8 mouse cellular contexts compared by ENCODE assay signal in genomic region chr11:54903339-54903738, GRCm38 (mm10). TPM values are rescaled to one million over a fixed set of nuclear protein-coding genes. Genes with fewer than 3 reads are reported as not detected.
DNase-seq lines count a peak whose midpoint lies in the region; ATAC-seq and TF ChIP-seq lines count a peak whose summit lies in the region.

No protein-coding gene starts in this region.

- H3K27me3 ChIP-seq in lung, embryonic 14.5 days (ENCODE audit: insufficient read depth, low read length) = no peaks in the 10 kb centered on the region
- H3K27me3 ChIP-seq in forebrain, embryonic 13.5 days = no peaks in the 10 kb centered on the region
- H3K27me3 ChIP-seq in limb, embryonic 12.5 days = peaks cover 16% of the 10 kb centered on the region
- H3K27me3 ChIP-seq in neural tube, embryonic 15.5 days (replicated peaks) = no peaks in the 10 kb centered on the region

- DNase-seq in lung, embryonic 14.5 days = no peak
- DNase-seq in lung, postnatal 36 days = no peak
- no peak for DNase-seq in natural killer cell, adult 2 months (ENCODE audit: low spot score in 2 of 2)
- DNase-seq in gastrocnemius, adult 8-10 months (ENCODE audit: low spot score in 2 of 2) = no peak

- peak overlapping the region; percentile 78 for H3K4me2 ChIP-seq in lung, embryonic 14.5 days
- peak overlapping the region; percentile 90 for H3K4me2 ChIP-seq in forebrain, embryonic 13.5 days
- H3K4me2 ChIP-seq in limb, embryonic 12.5 days = peak overlapping the region; percentile 81
- H3K4me2 ChIP-seq in neural tube, embryonic 15.5 days = peak overlapping the region; percentile 88

- TF ChIP-seq CTCF in lung, embryonic 14.5 days (IDR thresholded peaks at IDR 0.05; ENCODE audit: low read depth) = no peak

- peaks cover 6% of the 10 kb centered on the region; the same call in 1 of the 2 replicates for H3K4me1 ChIP-seq in lung, embryonic 14.5 days (ENCODE audit: insufficient read depth)
- H3K4me1 ChIP-seq in forebrain, embryonic 13.5 days = peaks cover 12% of the 10 kb centered on the region; the same call in 1 of the 2 replicates
- peaks cover 9% of the 10 kb centered on the region; the same call in 1 of the 2 replicates for H3K4me1 ChIP-seq in limb, embryonic 12.5 days (replicated peaks)
- peaks cover 14% of the 10 kb centered on the region for H3K4me1 ChIP-seq in neural tube, embryonic 15.5 days

- peak overlapping the region; percentile 51 for H3K9ac ChIP-seq in lung, embryonic 14.5 days
- H3K9ac ChIP-seq in forebrain, embryonic 13.5 days = peak overlapping the region; percentile 65; the same call in 1 of the 2 replicates
- H3K9ac ChIP-seq in limb, embryonic 12.5 days (replicated peaks) = no peak overlapping the region; the same call in 1 of the 2 replicates
- peak overlapping the region; percentile 57; the same call in 1 of the 2 replicates for H3K9ac ChIP-seq in neural tube, embryonic 15.5 days (replicated peaks)

- H3K9me3 ChIP-seq in lung, embryonic 14.5 days (ENCODE audit: low read depth, low read length) = no peaks in the 10 kb centered on the region
- H3K9me3 ChIP-seq in forebrain, embryonic 13.5 days (replicated peaks) = no peaks in the 10 kb centered on the region
- H3K9me3 ChIP-seq in limb, embryonic 12.5 days = no peaks in the 10 kb centered on the region
- H3K9me3 ChIP-seq in neural tube, embryonic 15.5 days (replicated peaks) = no peaks in the 10 kb centered on the region

- peak overlapping the region; percentile 34; the same call in 1 of the 2 replicates for H3K27ac ChIP-seq in lung, embryonic 14.5 days (ENCODE audit: low read depth)
- H3K27ac ChIP-seq in forebrain, embryonic 13.5 days = no peak overlapping the region
- no peak overlapping the region for H3K27ac ChIP-seq in limb, embryonic 12.5 days
- H3K27ac ChIP-seq in neural tube, embryonic 15.5 days (replicated peaks) = no peak overlapping the region

- 0 out of 2 replicates have a peak, but pooled peaks cover 10% of the 10 kb centered on the region for H3K36me3 ChIP-seq in lung, embryonic 14.5 days (ENCODE audit: insufficient read depth)
- H3K36me3 ChIP-seq in forebrain, embryonic 13.5 days (ENCODE audit: poor library complexity, severe bottlenecking) = no peaks in the 10 kb centered on the region
- H3K36me3 ChIP-seq in limb, embryonic 12.5 days = peaks cover 3% of the 10 kb centered on the region; the same call in 1 of the 2 replicates
- H3K36me3 ChIP-seq in neural tube, embryonic 15.5 days = no peaks in the 10 kb centered on the region

- 62% methylated on average over 5 of the region's 5 CpGs for WGBS in lung, embryonic 14.5 days
- 75% methylated on average over 5 of the region's 5 CpGs for WGBS in forebrain, embryonic 13.5 days
- WGBS in limb, embryonic 12.5 days = 72% methylated on average over 5 of the region's 5 CpGs
- WGBS in neural tube, embryonic 15.5 days = 79% methylated on average over 5 of the region's 5 CpGs

- peak overlapping the region; percentile 49 for H3K4me3 ChIP-seq in lung, embryonic 14.5 days (ENCODE audit: low read depth, low read length)
- H3K4me3 ChIP-seq in forebrain, embryonic 13.5 days = peak overlapping the region; percentile 49
- peak overlapping the region; percentile 46 for H3K4me3 ChIP-seq in limb, embryonic 12.5 days (replicated peaks)
- peak overlapping the region; percentile 53 for H3K4me3 ChIP-seq in neural tube, embryonic 15.5 days (replicated peaks)

- no peak for ATAC-seq in lung, embryonic 14.5 days (ENCODE audit: insufficient read depth)
- ATAC-seq in forebrain, embryonic 13.5 days = no peak
- ATAC-seq in limb, embryonic 12.5 days (ENCODE audit: insufficient number of reproducible peaks, insufficient read depth, low FRiP score, low TSS enrichment, low read depth) = no peak
- ATAC-seq in neural tube, embryonic 15.5 days (ENCODE audit: low FRiP score) = no peak
- ATAC-seq in megakaryocyte-erythroid progenitor cell, adult 5-6 weeks (replicated peaks; ENCODE audit: low FRiP score, low TSS enrichment, poor library complexity, severe bottlenecking) = no peak

RNA-seq across cellular contexts. Expression of gene Gpx3, which starts 1.1 kb away (rescaled TPM):
- 144 and 164 TPM in 2 replicates for polyA plus RNA-seq in lung, embryonic 14.5 days (2014; fragmentation: Nextera tagmentation; extraction: Ambion mirVana)
- polyA plus RNA-seq in forebrain, embryonic 13.5 days (2015; fragmentation: Nextera tagmentation; extraction: Ambion mirVana) = 17.9 and 20.8 TPM in 2 replicates
- polyA plus RNA-seq in limb, embryonic 12.5 days (2016; fragmentation: Nextera tagmentation; extraction: Ambion mirVana) = 31.0 and 36.4 TPM in 2 replicates
- 69.2 and 82.4 TPM in 2 replicates for polyA plus RNA-seq in neural tube, embryonic 15.5 days (2015; fragmentation: Nextera tagmentation; extraction: Ambion mirVana)
- 100 to 1,000 TPM in 2 of 4 experiments, 10 to 100 TPM in 2; 56.1 to 401 (median 118) TPM for total RNA-seq in gastrocnemius, adult 8-10 months (2022)
- 3.2 TPM in 1 of 2 replicates, not detected in the other for total RNA-seq in megakaryocyte-erythroid progenitor cell, adult 5-6 weeks (2014; fragmentation: Nextera tagmentation)
- total RNA-seq in megakaryocyte-erythroid progenitor cell, adult 5-6 weeks (2017) = not detected in 2 replicates

RNA-seq across cellular contexts. Expression of gene Hint1, which starts 37.2 kb away (rescaled TPM):
- 690 and 743 TPM in 2 replicates for polyA plus RNA-seq in lung, embryonic 14.5 days (2014; fragmentation: Nextera tagmentation; extraction: Ambion mirVana)
- 829 and 971 TPM in 2 replicates for polyA plus RNA-seq in forebrain, embryonic 13.5 days (2015; fragmentation: Nextera tagmentation; extraction: Ambion mirVana)
- 678 and 697 TPM in 2 replicates for polyA plus RNA-seq in limb, embryonic 12.5 days (2016; fragmentation: Nextera tagmentation; extraction: Ambion mirVana)
- 794 and 878 TPM in 2 replicates for polyA plus RNA-seq in neural tube, embryonic 15.5 days (2015; fragmentation: Nextera tagmentation; extraction: Ambion mirVana)
- total RNA-seq in gastrocnemius, adult 8-10 months (2022) = 100 to 1,000 TPM; 154 to 257 (median 186) TPM
- total RNA-seq in megakaryocyte-erythroid progenitor cell, adult 5-6 weeks (2014; fragmentation: Nextera tagmentation) = 531 and 641 TPM in 2 replicates
- 368 and 454 TPM in 2 replicates for total RNA-seq in megakaryocyte-erythroid progenitor cell, adult 5-6 weeks (2017)

RNA-seq across cellular contexts. Expression of gene Lyrm7, which starts 42.6 kb away (rescaled TPM):
- 7.9 and 8.0 TPM in 2 replicates for polyA plus RNA-seq in lung, embryonic 14.5 days (2014; fragmentation: Nextera tagmentation; extraction: Ambion mirVana)
- 11.6 and 12.5 TPM in 2 replicates for polyA plus RNA-seq in forebrain, embryonic 13.5 days (2015; fragmentation: Nextera tagmentation; extraction: Ambion mirVana)
- 6.1 and 14.0 TPM in 2 replicates for polyA plus RNA-seq in limb, embryonic 12.5 days (2016; fragmentation: Nextera tagmentation; extraction: Ambion mirVana)
- polyA plus RNA-seq in neural tube, embryonic 15.5 days (2015; fragmentation: Nextera tagmentation; extraction: Ambion mirVana) = 10.5 and 11.8 TPM in 2 replicates
- 10 to 100 TPM; 15.1 to 22.3 (median 19.5) TPM for total RNA-seq in gastrocnemius, adult 8-10 months (2022)
- total RNA-seq in megakaryocyte-erythroid progenitor cell, adult 5-6 weeks (2014; fragmentation: Nextera tagmentation) = 6.1 and 11.0 TPM in 2 replicates
- 1.9 and 11.9 TPM in 2 replicates for total RNA-seq in megakaryocyte-erythroid progenitor cell, adult 5-6 weeks (2017)

RNA-seq across cellular contexts. Expression of gene Tnip1, which starts 59.4 kb away (rescaled TPM):
- 13.2 and 14.3 TPM in 2 replicates for polyA plus RNA-seq in lung, embryonic 14.5 days (2014; fragmentation: Nextera tagmentation; extraction: Ambion mirVana)
- polyA plus RNA-seq in forebrain, embryonic 13.5 days (2015; fragmentation: Nextera tagmentation; extraction: Ambion mirVana) = 10.4 and 10.8 TPM in 2 replicates
- polyA plus RNA-seq in limb, embryonic 12.5 days (2016; fragmentation: Nextera tagmentation; extraction: Ambion mirVana) = 17.5 and 18.0 TPM in 2 replicates
- 20.0 and 23.2 TPM in 2 replicates for polyA plus RNA-seq in neural tube, embryonic 15.5 days (2015; fragmentation: Nextera tagmentation; extraction: Ambion mirVana)
- 10 to 100 TPM; 33.2 to 42.3 (median 37.1) TPM for total RNA-seq in gastrocnemius, adult 8-10 months (2022)
- total RNA-seq in megakaryocyte-erythroid progenitor cell, adult 5-6 weeks (2014; fragmentation: Nextera tagmentation) = 16.7 and 17.8 TPM in 2 replicates
- total RNA-seq in megakaryocyte-erythroid progenitor cell, adult 5-6 weeks (2017) = 12.5 and 12.8 TPM in 2 replicates
